ENCODE assay signal across 8 mouse cellular contexts in the genomic region with DNA sequence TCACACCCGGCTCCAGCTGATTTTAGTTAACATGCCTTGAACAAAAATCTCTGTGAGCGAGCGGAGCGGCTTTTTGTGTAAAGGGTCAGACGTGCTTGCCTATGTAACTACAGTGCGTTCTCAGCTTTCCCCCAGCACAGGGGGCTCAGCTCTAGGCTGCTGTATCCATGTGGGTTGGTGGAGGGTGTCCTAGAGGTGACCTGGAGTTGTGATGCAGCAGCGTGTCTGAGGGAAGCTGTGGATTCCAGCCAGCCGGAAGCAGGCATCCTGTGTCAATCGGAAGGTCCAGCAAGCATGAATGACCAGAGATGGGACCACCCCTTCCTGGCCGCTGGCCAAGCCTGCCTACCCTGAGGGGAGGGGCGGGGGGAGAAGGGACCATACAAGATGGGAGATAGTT. TPM values are rescaled to one million over a fixed set of nuclear protein-coding genes. Genes with fewer than 3 reads are reported as not detected.
DNase-seq lines count a peak whose midpoint lies in the region; ATAC-seq lines count a peak whose summit lies in the region.

No protein-coding gene starts in this region.

- peaks cover 24% of the 10 kb centered on the region for H3K4me1 ChIP-seq in liver, embryonic 11.5 days (replicated peaks; ENCODE audit: control insufficient read depth, insufficient read depth, low read length)
- peaks cover 11% of the 10 kb centered on the region; the same call in 1 of the 2 replicates for H3K4me1 ChIP-seq in embryonic facial prominence, embryonic 11.5 days (ENCODE audit: control insufficient read depth, insufficient read depth, low read length)
- peaks cover 62% of the 10 kb centered on the region for H3K4me1 ChIP-seq in limb, embryonic 15.5 days

- no peak overlapping the region for H3K4me2 ChIP-seq in liver, embryonic 11.5 days
- no peak overlapping the region for H3K4me2 ChIP-seq in embryonic facial prominence, embryonic 11.5 days (ENCODE audit: low read depth, low read length)
- H3K4me2 ChIP-seq in limb, embryonic 15.5 days = no peak overlapping the region

- H3K27me3 ChIP-seq in liver, embryonic 11.5 days (replicated peaks; ENCODE audit: control insufficient read depth, insufficient read depth, low read length) = no peaks in the 10 kb centered on the region
- H3K27me3 ChIP-seq in embryonic facial prominence, embryonic 11.5 days (ENCODE audit: control insufficient read depth, insufficient read depth, low read length) = no peaks in the 10 kb centered on the region
- H3K27me3 ChIP-seq in limb, embryonic 15.5 days = no peaks in the 10 kb centered on the region

- ATAC-seq in liver, embryonic 11.5 days (replicated peaks; ENCODE audit: low FRiP score) = no peak
- peak; percentile 40; the same call in 1 of the 2 replicates for ATAC-seq in embryonic facial prominence, embryonic 11.5 days (replicated peaks; ENCODE audit: insufficient number of reproducible peaks, low FRiP score, low TSS enrichment, low read depth)
- ATAC-seq in limb, embryonic 15.5 days (ENCODE audit: insufficient number of reproducible peaks, low FRiP score, low TSS enrichment, low read depth) = no peak
- ATAC-seq in frontal cortex, adult (ENCODE audit: low TSS enrichment) = no peak

- peak; percentile 52 for DNase-seq in liver
- DNase-seq in liver, embryonic 11.5 days (ENCODE audit: low spot score) = no peak
- peak; percentile 75 for DNase-seq in embryonic facial prominence, embryonic 11.5 days (ENCODE audit: low spot score)
- peak; percentile 69 to 74 for DNase-seq in heart, postnatal 14 days
- no peak for DNase-seq in adipocyte (ENCODE audit: low spot score)
- DNase-seq in frontal cortex, postnatal 36 days (ENCODE audit: low spot score in 2 of 2) = no peak

- no peak overlapping the region for H3K4me3 ChIP-seq in liver, embryonic 11.5 days (ENCODE audit: low read depth, low read length)
- H3K4me3 ChIP-seq in embryonic facial prominence, embryonic 11.5 days (ENCODE audit: low read depth, low read length) = no peak overlapping the region
- H3K4me3 ChIP-seq in limb, embryonic 15.5 days = no peak overlapping the region

- H3K36me3 ChIP-seq in liver, embryonic 11.5 days (ENCODE audit: control insufficient read depth, insufficient read depth, low read length) = no peaks in the 10 kb centered on the region
- H3K36me3 ChIP-seq in embryonic facial prominence, embryonic 11.5 days (replicated peaks; ENCODE audit: control insufficient read depth, insufficient read depth, low read depth, low read length) = no peaks in the 10 kb centered on the region
- H3K36me3 ChIP-seq in limb, embryonic 15.5 days = peaks cover 10% of the 10 kb centered on the region; the same call in 1 of the 2 replicates

- intact Hi-C loops in heart, postnatal 14 days (cut with DNase I) = no loop called here

- no peaks in the 10 kb centered on the region for H3K9me3 ChIP-seq in liver, embryonic 11.5 days (ENCODE audit: control insufficient read depth, low read length)
- no peaks in the 10 kb centered on the region for H3K9me3 ChIP-seq in embryonic facial prominence, embryonic 11.5 days (replicated peaks; ENCODE audit: control insufficient read depth, low read length)
- H3K9me3 ChIP-seq in limb, embryonic 15.5 days = no peaks in the 10 kb centered on the region

- WGBS in liver, embryonic 11.5 days = 65% methylated on average over 11 of the region's 11 CpGs
- 29% methylated on average over 11 of the region's 11 CpGs for WGBS in embryonic facial prominence, embryonic 11.5 days
- WGBS in limb, embryonic 15.5 days = 36% methylated on average over 11 of the region's 11 CpGs

- no peak overlapping the region for H3K27ac ChIP-seq in liver, embryonic 11.5 days (ENCODE audit: low read depth, low read length)
- peak overlapping the region; percentile 17; the same call in 1 of the 2 replicates for H3K27ac ChIP-seq in embryonic facial prominence, embryonic 11.5 days (replicated peaks; ENCODE audit: low read depth, low read length)
- peak overlapping the region; percentile 19; the same call in 1 of the 2 replicates for H3K27ac ChIP-seq in limb, embryonic 15.5 days

- H3K9ac ChIP-seq in liver, embryonic 11.5 days (ENCODE audit: low read depth, low read length) = no peak overlapping the region
- no peak overlapping the region for H3K9ac ChIP-seq in embryonic facial prominence, embryonic 11.5 days (replicated peaks; ENCODE audit: low read length)
- no peak overlapping the region for H3K9ac ChIP-seq in limb, embryonic 15.5 days

RNA-seq across cellular contexts. Expression of a gene that starts 24.5 kb away (rescaled TPM):
- 104 and 110 TPM in 2 replicates for polyA plus RNA-seq in liver, embryonic 11.5 days (2014; fragmentation: Nextera tagmentation; extraction: Ambion mirVana)
- 90.4 and 91.0 TPM in 2 replicates for polyA plus RNA-seq in embryonic facial prominence, embryonic 11.5 days (2014; fragmentation: Nextera tagmentation; extraction: Ambion mirVana)
- total RNA-seq in heart, postnatal 14 days (2021) = 1 to 10 TPM; 9.2 TPM
- polyA plus RNA-seq in limb, embryonic 15.5 days (2015; fragmentation: Nextera tagmentation; extraction: Ambion mirVana) = 43.7 and 43.9 TPM in 2 replicates

Comparison
In these comparisons a context has a peak if more than half of its experiments do, and no peak if none do; other contexts are left out.
1. DNase-seq: peak in liver (single experiment), embryonic facial prominence, embryonic 11.5 days (single experiment) and heart, postnatal 14 days (2 of 2); none in liver, embryonic 11.5 days (single experiment), adipocyte (single experiment) and frontal cortex, postnatal 36 days (0 of 2).